Mouse (Mus musculus) embryonic facial prominence, embryonic 11.5 days (tissue): ENCODE measurements around the gene Tsfm. TPM values are rescaled to one million over a fixed set of nuclear protein-coding genes. Genes with fewer than 3 reads are reported as not detected.

Source experiments
- ATAC-seq: fragments of 200-750 bp; cut with Nextera tagmentation; replicated peaks from 2 replicates; pipeline ENCODE4 v1.8.0; 2017; ENCODE audit warnings: low read depth; ENCODE audit not compliant: insufficient number of reproducible peaks, low FRiP score, low TSS enrichment
- DNase-seq: peaks from one replicate; pipeline ENCODE4 v3.0.0-alpha.2; 2015; ENCODE audit warnings: low spot score
- H3K27ac ChIP-seq: fragments of 300-500 bp; sonication (generic); replicated peaks from 2 replicates; pipeline ENCODE4 v1.5.1; 2014; ENCODE audit warnings: mild to moderate bottlenecking, low read depth, low read length, control low read depth
- H3K27me3 ChIP-seq: fragments of 300-500 bp; sonication (generic); 2 replicates; pipeline ENCODE4 v1.6.1; 2014; ENCODE audit warnings: mild to moderate bottlenecking, low read length, moderate library complexity, mixed read lengths; ENCODE audit not compliant: control insufficient read depth, insufficient read depth
- H3K36me3 ChIP-seq: fragments of 300-500 bp; sonication (generic); replicated peaks from 2 replicates; pipeline ENCODE4 v1.6.1; 2014; ENCODE audit warnings: low read depth, mild to moderate bottlenecking, low read length, moderate library complexity, mixed read lengths; ENCODE audit not compliant: control insufficient read depth, insufficient read depth
- H3K4me1 ChIP-seq: fragments of 300-500 bp; sonication (generic); 2 replicates; pipeline ENCODE4 v1.6.1; 2014; ENCODE audit warnings: low read length, mixed read lengths; ENCODE audit not compliant: control insufficient read depth, insufficient read depth
- H3K4me2 ChIP-seq: fragments of 300-500 bp; sonication (generic); 2 replicates; pipeline ENCODE4 v1.6.1; 2014; ENCODE audit warnings: low read depth, mild to moderate bottlenecking, control low read depth, low read length, moderate library complexity
- H3K4me3 ChIP-seq: fragments of 300-500 bp; sonication (generic); 2 replicates; pipeline ENCODE4 v1.5.1; 2014; ENCODE audit warnings: low read depth, low read length, control low read depth
- H3K9ac ChIP-seq: fragments of 300-500 bp; sonication (generic); replicated peaks from 2 replicates; pipeline ENCODE4 v1.6.1; 2014; ENCODE audit warnings: mild to moderate bottlenecking, control low read depth, low read length
- H3K9me3 ChIP-seq: fragments of 300-500 bp; sonication (generic); replicated peaks from 2 replicates; pipeline ENCODE4 v1.6.1; 2016; ENCODE audit warnings: mild to moderate bottlenecking, low read length, inconsistent platforms, mixed read lengths; ENCODE audit not compliant: control insufficient read depth
- WGBS: fragments of 180-500 bp; shearing (Covaris S2); extraction: QIAGEN DNeasy Blood & Tissue Kit; methylation state at CpG from one replicate; pipeline ENCODE4 v1.1.7; 2014; 5-methylcytosine and 5-hydroxymethylcytosine counted together
- polyA plus RNA-seq: library from polyadenylated mRNA; unstranded; fragments of >200 nt; fragmentation: Nextera tagmentation; extraction: Ambion mirVana; gene quantifications from 2 replicates; pipeline ENCODE4 v1.2.1, GENCODE M21; 2014

The Tsfm gene
- polyA plus RNA-seq, 1 experiment from 2014 or later, result 88.5 TPM

DNA sequence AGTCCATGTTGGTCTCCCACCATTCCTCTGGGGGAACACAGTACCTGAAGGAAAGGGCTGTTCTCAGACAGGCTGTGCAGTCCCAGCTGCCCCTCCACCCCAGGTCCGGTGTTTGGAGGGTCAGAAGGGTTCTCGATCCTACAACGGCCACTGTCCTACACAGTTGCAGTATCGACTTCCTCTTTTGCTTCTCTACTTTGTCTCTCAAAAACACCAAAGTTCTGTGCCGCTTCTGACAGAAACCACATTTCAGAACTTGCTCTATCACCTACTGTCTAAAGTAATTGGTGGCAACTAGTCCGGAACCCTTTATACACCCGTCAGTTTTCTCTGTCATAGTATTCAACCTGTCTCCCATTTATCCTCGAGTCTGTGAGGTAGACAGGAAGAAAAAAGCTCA, 24.8 kb upstream of the Tsfm start:
- H3K36me3 ChIP-seq, result peaks cover 4% of the 10 kb centered on the region
- no peak overlapping the region for H3K27ac ChIP-seq
- no peak overlapping the region for H3K4me2 ChIP-seq
- WGBS, result 86% methylated on average over 8 of the region's 8 CpGs
- 0 out of 2 replicates have a peak, but pooled peaks cover 2% of the 10 kb centered on the region for H3K4me1 ChIP-seq
- no peak overlapping the region for H3K9ac ChIP-seq
- DNase-seq (no peak), ATAC-seq (no peak)
- peaks cover 21% of the 10 kb centered on the region for H3K27me3 ChIP-seq
- no peaks in the 10 kb centered on the region for H3K9me3 ChIP-seq
- no peak overlapping the region for H3K4me3 ChIP-seq

- 67% methylated on average over 4 of the region's 4 CpGs for WGBS
- peak; percentile 52 for DNase-seq
Observed at GRCm38 (mm10) chr10:127054646-127055045, 24.0 kb upstream of the Tsfm start.

DNA sequence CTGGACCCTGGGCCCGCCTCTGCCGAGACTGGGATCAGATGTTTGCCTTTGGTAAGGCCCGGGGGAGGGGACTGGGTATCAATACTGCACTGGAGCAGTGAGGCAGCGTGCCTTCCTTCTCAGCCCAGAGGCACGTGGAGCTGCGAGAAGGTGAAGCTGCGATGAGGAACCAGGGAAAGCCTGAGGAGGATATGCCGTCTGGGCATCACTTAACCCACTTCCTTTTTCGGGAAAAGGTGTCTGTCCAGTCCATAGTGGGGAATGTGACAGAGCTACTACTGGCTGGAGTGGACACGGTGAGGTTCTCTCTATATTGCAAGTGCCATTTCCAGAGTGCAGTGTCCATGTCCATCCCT, 19.5 kb upstream of the Tsfm start:
- no peak for ATAC-seq
- Histone ChIP-seq H3K4me3 (no peak overlapping the region), H3K27me3 (peaks cover 36% of the 10 kb centered on the region), H3K9ac (no peak overlapping the region), H3K4me2 (no peak overlapping the region), H3K27ac (no peak overlapping the region), H3K9me3 (no peaks in the 10 kb centered on the region), H3K36me3 (no peaks in the 10 kb centered on the region), H3K4me1 (no peaks in the 10 kb centered on the region)
- no peak for DNase-seq
- WGBS, result 20% methylated on average over 10 of the region's 10 CpGs

More at GRCm38 (mm10) chr10:127054646-127055045, 24.0 kb upstream of the Tsfm start:
- no peak overlapping the region for H3K4me2 ChIP-seq
- H3K27ac ChIP-seq, result no peak overlapping the region
- 0 out of 2 replicates have a peak, but pooled peaks cover 2% of the 10 kb centered on the region for H3K4me1 ChIP-seq
- H3K9me3 ChIP-seq, result no peaks in the 10 kb centered on the region
- peaks cover 4% of the 10 kb centered on the region for H3K36me3 ChIP-seq
- no peak overlapping the region for H3K4me3 ChIP-seq
- peaks cover 23% of the 10 kb centered on the region for H3K27me3 ChIP-seq
- no peak for ATAC-seq
- H3K9ac ChIP-seq, result no peak overlapping the region

DNA sequence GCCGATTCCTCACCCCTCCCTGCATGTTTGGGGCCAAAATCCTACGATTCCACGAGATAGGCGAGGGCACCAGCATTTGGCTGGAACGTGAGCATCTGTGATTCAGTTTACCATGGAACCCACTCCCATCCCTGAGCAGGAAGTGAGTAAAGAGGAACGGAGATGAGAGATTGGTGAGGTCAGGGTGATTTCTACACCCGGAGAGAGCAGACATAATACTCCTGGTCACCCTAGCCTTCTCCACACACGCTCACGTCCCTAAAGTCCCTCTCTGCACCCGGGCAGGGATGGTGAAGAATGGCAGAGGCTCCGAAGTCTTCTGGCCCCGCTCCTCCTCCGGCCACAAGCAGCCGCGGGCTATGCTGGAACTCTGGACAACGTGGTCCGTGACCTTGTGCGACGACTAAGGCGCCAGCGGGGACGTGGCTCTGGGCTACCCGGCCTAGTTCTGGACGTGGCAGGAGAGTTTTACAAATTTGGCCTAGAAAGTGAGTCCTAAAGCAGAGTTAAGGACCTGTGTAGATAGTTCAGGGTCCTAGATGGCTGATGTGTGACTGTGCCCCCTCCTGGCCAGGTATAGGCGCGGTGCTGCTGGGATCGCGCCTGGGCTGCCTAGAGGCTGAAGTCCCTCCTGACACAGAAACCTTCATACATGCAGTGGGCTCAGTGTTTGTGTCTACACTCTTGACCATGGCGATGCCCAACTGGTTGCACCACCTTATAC, 18.9 kb upstream of the Tsfm start:
- Histone ChIP-seq H3K9ac (peak overlapping the region; percentile 13; the same call in 1 of the 2 replicates), H3K4me1 (no peaks in the 10 kb centered on the region), H3K4me2 (no peak overlapping the region), H3K27me3 (peaks cover 36% of the 10 kb centered on the region), H3K4me3 (no peak overlapping the region), H3K27ac (no peak overlapping the region), H3K36me3 (peaks cover 3% of the 10 kb centered on the region), H3K9me3 (no peaks in the 10 kb centered on the region)
- 0 out of 2 replicates have a peak, but pooled peaks have one; percentile 16 for ATAC-seq
- DNase-seq, result no peak
- WGBS, result 2% methylated on average over 29 of the region's 29 CpGs

DNA sequence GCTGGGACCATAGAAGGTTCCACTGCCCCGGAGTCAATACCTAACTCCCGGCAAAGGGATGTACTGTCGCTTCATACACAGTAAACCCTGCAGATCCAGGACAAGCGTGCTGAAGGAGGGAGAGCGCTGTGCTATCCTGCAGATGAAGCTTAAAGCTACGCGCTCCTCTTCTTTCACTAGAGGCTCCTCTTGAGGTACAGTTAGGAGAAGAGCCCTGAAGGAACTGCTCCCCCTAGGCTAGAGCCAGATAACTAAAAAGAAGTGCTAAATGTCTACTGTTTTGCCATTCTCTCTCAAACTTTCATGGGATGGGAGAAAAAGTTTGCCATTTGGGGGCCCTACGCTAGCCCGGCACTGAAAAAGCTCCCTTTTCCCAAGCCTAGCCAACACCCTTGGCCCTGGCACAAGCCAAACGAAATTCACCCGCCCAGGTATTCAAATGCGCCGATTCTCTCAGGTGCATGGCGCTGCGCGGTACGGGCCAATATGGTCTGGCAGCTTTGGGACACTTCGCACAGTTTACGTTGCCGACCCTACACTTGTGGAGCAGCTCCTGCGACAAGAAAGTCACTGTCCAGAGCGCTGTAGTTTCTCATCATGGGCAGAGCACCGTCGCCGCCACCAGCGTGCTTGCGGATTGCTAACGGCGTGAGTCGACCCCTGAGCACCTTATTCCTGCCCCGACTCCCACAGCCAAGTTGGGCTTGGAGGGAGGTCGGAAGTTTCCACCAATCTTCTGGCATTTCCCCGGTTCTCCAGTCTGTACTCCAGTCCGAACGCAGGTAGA, 18.2 kb upstream of the Tsfm start:
- H3K27ac ChIP-seq, result no peak overlapping the region
- 5% methylated on average over 35 of the region's 35 CpGs for WGBS
- peaks cover 3% of the 10 kb centered on the region for H3K36me3 ChIP-seq
- H3K4me3 ChIP-seq, result no peak overlapping the region
- no peak overlapping the region; the same call in 1 of the 2 replicates for H3K9ac ChIP-seq
- H3K9me3 ChIP-seq, result no peaks in the 10 kb centered on the region
- H3K4me2 ChIP-seq, result no peak overlapping the region
- H3K4me1 ChIP-seq, result no peaks in the 10 kb centered on the region
- no peak for ATAC-seq
- DNase-seq, result no peak
- peaks cover 36% of the 10 kb centered on the region for H3K27me3 ChIP-seq

- Histone ChIP-seq H3K27me3 (peaks cover 36% of the 10 kb centered on the region), H3K9ac (no peak within 1 kb of the TSS), H3K27ac (no peak within 1 kb of the TSS), H3K4me2 (no peak within 1 kb of the TSS), H3K36me3 (peaks cover 3% of the 10 kb centered on the region), H3K4me1 (no peaks in the 10 kb centered on the region), H3K9me3 (no peaks in the 10 kb centered on the region), H3K4me3 (no peak within 1 kb of the TSS)
- ATAC-seq (no peak), DNase-seq (no peak)
- 28% methylated on average over 5 of the region's 5 CpGs for WGBS
Observed at GRCm38 (mm10) chr10:127047954-127048353, 17.3 kb upstream of the Tsfm start, which contains the start of gene Cyp27b1. Gene Cyp27b1, plus strand, starts transcription at chr10:127048250.

DNA sequence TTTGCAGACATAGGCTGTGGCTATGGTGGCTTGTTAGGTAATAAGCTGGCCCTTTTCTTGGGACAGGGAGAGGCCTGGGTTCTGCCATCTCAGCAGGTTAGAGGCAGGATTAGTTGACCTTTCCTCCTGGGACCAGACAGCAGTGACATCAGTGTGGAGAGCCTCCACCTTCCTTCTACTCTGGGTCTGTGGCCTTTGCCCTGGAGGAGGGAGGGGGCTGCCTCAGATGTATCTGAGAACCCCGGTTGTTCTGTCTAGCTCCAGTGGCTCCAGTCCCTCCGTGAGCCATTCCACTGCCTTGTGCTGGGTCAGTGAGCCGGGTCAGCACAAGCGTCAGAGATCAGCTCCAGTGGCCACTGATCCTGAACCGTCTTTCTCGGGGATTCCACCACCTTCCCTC, 12.5 kb upstream of the Tsfm start:
- H3K36me3 ChIP-seq, result peaks cover 3% of the 10 kb centered on the region
- no peaks in the 10 kb centered on the region for H3K4me1 ChIP-seq
- no peak overlapping the region for H3K9ac ChIP-seq
- 78% methylated on average over 6 of the region's 6 CpGs for WGBS
- H3K9me3 ChIP-seq, result no peaks in the 10 kb centered on the region
- H3K27me3 ChIP-seq, result peaks cover 6% of the 10 kb centered on the region
- H3K4me3 ChIP-seq, result no peak overlapping the region
- peak overlapping the region; percentile 85; the same call in 1 of the 2 replicates for H3K4me2 ChIP-seq
- DNase-seq (no peak), ATAC-seq (no peak)
- H3K27ac ChIP-seq, result no peak overlapping the region
